Mouse (Mus musculus): ENCODE results near the gene Usp16. TPM values are rescaled to one million over a fixed set of nuclear protein-coding genes. Genes with fewer than 3 reads are reported as not detected.

Usp16 gene
- total and polyA plus RNA-seq, 2 experiments = 9.0 to 47.7 TPM

DNA sequence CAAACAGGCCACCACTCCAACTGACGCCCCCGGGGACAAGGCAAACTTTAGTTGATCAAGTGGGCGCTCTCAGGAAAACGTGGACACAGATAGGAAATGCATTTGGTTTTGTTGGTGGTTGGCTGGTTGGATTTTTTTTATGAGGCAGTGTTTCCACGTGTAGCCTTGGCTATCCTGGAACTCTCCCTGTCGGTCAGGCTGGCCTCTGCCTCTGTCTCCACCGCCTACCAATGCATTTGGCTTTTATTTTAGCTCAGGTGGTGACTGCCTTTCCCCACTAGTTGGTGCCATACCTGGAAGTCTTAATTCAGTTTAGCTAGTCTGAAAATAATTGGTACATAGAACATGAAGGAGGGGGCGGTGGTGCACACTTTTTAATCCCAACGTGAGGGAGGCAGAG is 13.4 kb upstream of the Usp16 start:
- Histone ChIP-seq H3K4me3 (ENCODE audit: insufficient read depth, low read depth, low read length) (peak overlapping the region; percentile 87), H3K79me2 (ENCODE audit: control insufficient read depth, insufficient read depth, low read length) (no peaks in the 10 kb centered on the region), H3K27me3 (ENCODE audit: control insufficient read depth, insufficient read depth, low read length) (no peaks in the 10 kb centered on the region), H3K27ac (replicated peaks; ENCODE audit: insufficient read depth, low read depth, low read length) (peak overlapping the region; percentile 97; the same call in 1 of the 2 replicates), H3K9ac (ENCODE audit: low read depth, low read length) (peak overlapping the region; percentile 50; the same call in 1 of the 2 replicates), H3K4me1 (ENCODE audit: control insufficient read depth, insufficient read depth, low read length) (peaks cover 8% of the 10 kb centered on the region), H3K36me3 (ENCODE audit: control insufficient read depth, insufficient read depth, low read length) (no peaks in the 10 kb centered on the region)
- TF ChIP-seq POLR2A (IDR thresholded peaks at IDR 0.05; ENCODE audit: extremely low read depth, insufficient read depth, low read length) (no peak), CTCF (IDR thresholded peaks at IDR 0.05; ENCODE audit: low read depth, low read length) (peak; percentile 48)
- WGBS = 11% methylated on average over 9 of the region's 9 CpGs
- DNase-seq (ENCODE audit: extremely low read depth, low read depth, low spot score) = peak; percentile 68

DNA sequence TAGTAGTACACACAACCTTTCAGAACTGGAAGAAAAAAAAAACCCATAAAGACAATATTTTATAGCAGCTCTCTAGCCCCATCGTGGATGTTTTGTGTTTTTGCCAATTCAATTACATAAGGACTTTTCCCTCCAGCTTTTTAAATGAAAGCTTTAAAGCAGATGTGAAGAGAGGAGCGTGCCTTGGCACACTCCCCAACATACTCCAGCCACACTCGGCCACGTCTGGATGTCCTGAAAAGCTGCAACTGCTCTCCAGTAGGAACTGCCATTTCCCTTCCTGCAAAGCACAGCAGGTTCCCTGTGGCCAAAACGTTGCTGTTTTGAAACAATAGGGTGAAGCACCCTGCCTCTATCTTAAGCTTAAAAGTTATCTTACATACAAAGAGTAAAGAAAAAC is 12.2 kb upstream of the Usp16 start:
- Histone ChIP-seq H3K4me3 (ENCODE audit: insufficient read depth, low read depth, low read length) (no peak overlapping the region), H3K9ac (ENCODE audit: low read depth, low read length) (no peak overlapping the region), H3K27ac (replicated peaks; ENCODE audit: insufficient read depth, low read depth, low read length) (no peak overlapping the region), H3K36me3 (ENCODE audit: control insufficient read depth, insufficient read depth, low read length) (no peaks in the 10 kb centered on the region), H3K4me1 (ENCODE audit: control insufficient read depth, insufficient read depth, low read length) (peaks cover 8% of the 10 kb centered on the region), H3K79me2 (ENCODE audit: control insufficient read depth, insufficient read depth, low read length) (no peaks in the 10 kb centered on the region), H3K27me3 (ENCODE audit: control insufficient read depth, insufficient read depth, low read length) (no peaks in the 10 kb centered on the region)
- TF ChIP-seq CTCF (IDR thresholded peaks at IDR 0.05; ENCODE audit: low read depth, low read length) (no peak), POLR2A (IDR thresholded peaks at IDR 0.05; ENCODE audit: extremely low read depth, insufficient read depth, low read length) (no peak)
- no peak for DNase-seq (ENCODE audit: extremely low read depth, low read depth, low spot score)
- WGBS = 52% methylated on average over 5 of the region's 5 CpGs

DNA sequence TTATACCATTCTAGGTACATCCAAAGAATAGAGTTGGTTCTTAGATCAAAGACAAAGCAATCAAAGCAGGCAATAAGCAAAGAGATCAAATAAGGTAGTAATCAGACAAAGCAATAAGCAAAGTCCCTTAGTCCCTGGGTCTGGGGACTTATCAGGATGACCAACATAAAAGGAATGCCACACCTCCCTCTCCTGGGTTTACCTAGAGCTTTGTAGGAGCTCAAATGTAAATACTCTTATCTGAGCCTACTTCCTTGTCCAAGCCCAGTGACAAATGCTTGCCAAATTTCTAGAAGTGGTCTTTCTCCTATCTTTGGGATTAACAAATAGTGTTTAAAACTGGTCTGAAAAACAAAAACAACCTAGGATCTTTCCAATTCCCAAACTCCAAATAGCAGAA is 11.3 kb upstream of the Usp16 start:
- H3K4me1 ChIP-seq (ENCODE audit: control insufficient read depth, insufficient read depth, low read length) = peaks cover 8% of the 10 kb centered on the region
- H3K79me2 ChIP-seq (ENCODE audit: control insufficient read depth, insufficient read depth, low read length) = no peaks in the 10 kb centered on the region
- H3K9ac ChIP-seq (ENCODE audit: low read depth, low read length) = no peak overlapping the region
- no peak overlapping the region for H3K27ac ChIP-seq (replicated peaks; ENCODE audit: insufficient read depth, low read depth, low read length)
- no peak for TF ChIP-seq CTCF (IDR thresholded peaks at IDR 0.05; ENCODE audit: low read depth, low read length)
- TF ChIP-seq POLR2A (IDR thresholded peaks at IDR 0.05; ENCODE audit: extremely low read depth, insufficient read depth, low read length) = no peak
- no peaks in the 10 kb centered on the region for H3K36me3 ChIP-seq (ENCODE audit: control insufficient read depth, insufficient read depth, low read length)
- no peak for DNase-seq (ENCODE audit: extremely low read depth, low read depth, low spot score)
- H3K4me3 ChIP-seq (ENCODE audit: insufficient read depth, low read depth, low read length) = no peak overlapping the region
- H3K27me3 ChIP-seq (ENCODE audit: control insufficient read depth, insufficient read depth, low read length) = no peaks in the 10 kb centered on the region

DNA sequence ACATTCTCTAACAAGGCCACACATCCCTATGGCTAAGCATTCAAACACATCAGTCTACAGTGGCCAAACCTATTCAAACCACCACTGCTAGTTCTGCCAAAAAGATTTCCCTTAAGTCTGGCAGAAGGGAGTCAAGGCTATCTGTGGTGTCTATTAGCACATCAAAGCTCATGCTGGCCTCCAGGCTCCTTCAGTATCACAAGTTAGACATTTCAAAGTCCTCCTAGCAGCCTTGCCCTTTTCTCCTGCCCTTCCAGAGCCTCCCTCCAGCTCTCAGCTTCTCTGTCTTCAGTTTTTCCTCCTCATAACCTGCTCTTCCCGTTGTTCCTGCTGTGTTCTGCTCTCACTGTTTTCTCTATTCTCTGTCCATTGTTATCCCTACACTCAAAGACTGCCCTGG is 10.4 kb upstream of the Usp16 start:
- no peak for DNase-seq (ENCODE audit: extremely low read depth, low read depth, low spot score)
- Histone ChIP-seq H3K79me2 (ENCODE audit: control insufficient read depth, insufficient read depth, low read length) (no peaks in the 10 kb centered on the region), H3K27ac (replicated peaks; ENCODE audit: insufficient read depth, low read depth, low read length) (no peak overlapping the region), H3K4me1 (ENCODE audit: control insufficient read depth, insufficient read depth, low read length) (peaks cover 8% of the 10 kb centered on the region), H3K9ac (ENCODE audit: low read depth, low read length) (no peak overlapping the region), H3K36me3 (ENCODE audit: control insufficient read depth, insufficient read depth, low read length) (no peaks in the 10 kb centered on the region), H3K27me3 (ENCODE audit: control insufficient read depth, insufficient read depth, low read length) (no peaks in the 10 kb centered on the region), H3K4me3 (ENCODE audit: insufficient read depth, low read depth, low read length) (no peak overlapping the region)
- TF ChIP-seq POLR2A (IDR thresholded peaks at IDR 0.05; ENCODE audit: extremely low read depth, insufficient read depth, low read length) (no peak), CTCF (IDR thresholded peaks at IDR 0.05; ENCODE audit: low read depth, low read length) (no peak)
- 62% methylated on average over 1 of the region's 1 CpGs for WGBS

GRCm38 (mm10) chr16:87445110-87445509 is 9.4 kb upstream of the Usp16 start:
- H3K27ac ChIP-seq (replicated peaks; ENCODE audit: insufficient read depth, low read depth, low read length) = no peak overlapping the region
- H3K79me2 ChIP-seq (ENCODE audit: control insufficient read depth, insufficient read depth, low read length) = no peaks in the 10 kb centered on the region
- no peak overlapping the region for H3K9ac ChIP-seq (ENCODE audit: low read depth, low read length)
- H3K27me3 ChIP-seq (ENCODE audit: control insufficient read depth, insufficient read depth, low read length) = no peaks in the 10 kb centered on the region
- peak; percentile 74 for DNase-seq (ENCODE audit: extremely low read depth, low read depth, low spot score)
- peaks cover 6% of the 10 kb centered on the region for H3K4me1 ChIP-seq (ENCODE audit: control insufficient read depth, insufficient read depth, low read length)
- no peaks in the 10 kb centered on the region for H3K36me3 ChIP-seq (ENCODE audit: control insufficient read depth, insufficient read depth, low read length)
- H3K4me3 ChIP-seq (ENCODE audit: insufficient read depth, low read depth, low read length) = no peak overlapping the region
- TF ChIP-seq CTCF (IDR thresholded peaks at IDR 0.05; ENCODE audit: low read depth, low read length) = no peak
- no peak for TF ChIP-seq POLR2A (IDR thresholded peaks at IDR 0.05; ENCODE audit: extremely low read depth, insufficient read depth, low read length)

DNA sequence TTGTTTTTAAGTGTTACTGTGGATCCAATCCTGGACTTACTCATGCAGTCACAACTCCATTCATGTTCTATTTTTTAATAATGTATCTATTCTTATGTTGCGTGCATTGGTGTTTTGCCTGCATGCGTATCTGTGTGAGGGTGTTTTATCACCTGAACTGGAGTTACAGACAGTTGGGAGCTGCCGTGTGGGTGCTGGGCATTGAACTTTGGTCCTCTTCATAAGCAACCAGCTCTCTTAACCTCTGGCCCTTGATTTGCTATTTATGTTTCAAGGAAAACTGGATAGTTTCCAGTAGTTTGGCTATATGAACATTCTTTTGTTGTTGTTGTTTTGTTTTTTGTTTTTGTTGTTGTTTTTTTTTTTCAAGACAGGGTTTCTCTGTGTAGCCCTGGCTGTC is 9.0 kb upstream of the Usp16 start:
- Histone ChIP-seq H3K79me2 (ENCODE audit: control insufficient read depth, insufficient read depth, low read length) (no peaks in the 10 kb centered on the region), H3K27ac (replicated peaks; ENCODE audit: insufficient read depth, low read depth, low read length) (no peak overlapping the region), H3K27me3 (ENCODE audit: control insufficient read depth, insufficient read depth, low read length) (no peaks in the 10 kb centered on the region), H3K4me1 (ENCODE audit: control insufficient read depth, insufficient read depth, low read length) (peaks cover 6% of the 10 kb centered on the region), H3K9ac (ENCODE audit: low read depth, low read length) (no peak overlapping the region), H3K4me3 (ENCODE audit: insufficient read depth, low read depth, low read length) (no peak overlapping the region), H3K36me3 (ENCODE audit: control insufficient read depth, insufficient read depth, low read length) (no peaks in the 10 kb centered on the region)
- no peak for TF ChIP-seq POLR2A (IDR thresholded peaks at IDR 0.05; ENCODE audit: extremely low read depth, insufficient read depth, low read length)
- TF ChIP-seq CTCF (IDR thresholded peaks at IDR 0.05; ENCODE audit: low read depth, low read length) = no peak
- DNase-seq (ENCODE audit: extremely low read depth, low read depth, low spot score) = peak; percentile 57
- WGBS = 64% methylated on average over 3 of the region's 3 CpGs

All from liver, adult 2 months (tissue).